Mouse (Mus musculus) lung, postnatal 36 days (tissue): ENCODE results near the gene Cfap99.

Experiments
- DNase-seq: peaks from one replicate; pipeline ENCODE4 v3.0.0; 2022; ENCODE audit warnings: mixed read lengths

Cfap99 gene

DNA sequence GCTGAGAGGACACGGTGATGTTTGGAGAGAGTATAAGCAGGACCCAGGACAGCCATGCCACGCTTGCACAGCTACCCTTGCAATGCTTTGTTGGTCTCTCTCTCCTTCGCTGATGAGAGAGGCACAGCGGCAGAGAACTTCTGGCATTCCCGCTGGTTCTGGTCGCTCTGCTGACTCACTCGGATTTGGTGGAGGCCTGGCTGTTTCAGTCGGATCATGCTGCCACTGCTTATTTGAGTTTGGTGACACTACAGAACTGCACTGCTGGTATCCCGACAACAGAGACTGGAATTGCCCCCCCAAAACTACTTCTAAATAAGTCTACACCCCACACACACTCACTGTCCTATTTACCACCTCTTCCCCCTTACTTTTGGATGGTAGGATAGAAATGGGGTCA is 9.2 kb upstream of the Cfap99 start:
- DNase-seq = no peak

DNA sequence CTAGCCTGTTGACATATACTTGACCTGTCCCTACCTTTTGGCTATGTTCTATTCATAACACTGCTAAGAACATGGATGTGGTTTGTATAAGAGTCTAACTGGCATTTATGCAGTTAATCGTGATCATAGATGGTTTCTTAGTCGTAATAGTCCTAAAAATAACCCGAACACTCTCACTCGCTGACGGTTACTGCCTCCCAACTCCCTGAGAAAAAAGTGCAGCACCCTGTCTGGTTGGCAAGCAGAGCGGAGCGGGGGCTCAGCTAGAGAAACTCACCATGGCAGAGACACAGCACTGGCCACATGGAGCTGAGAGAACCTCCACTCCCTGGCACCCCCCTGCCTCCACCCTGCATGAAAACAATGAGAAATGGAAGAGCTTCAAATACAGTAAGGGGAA is 7.4 kb upstream of the Cfap99 start:
- no peak for DNase-seq

DNA sequence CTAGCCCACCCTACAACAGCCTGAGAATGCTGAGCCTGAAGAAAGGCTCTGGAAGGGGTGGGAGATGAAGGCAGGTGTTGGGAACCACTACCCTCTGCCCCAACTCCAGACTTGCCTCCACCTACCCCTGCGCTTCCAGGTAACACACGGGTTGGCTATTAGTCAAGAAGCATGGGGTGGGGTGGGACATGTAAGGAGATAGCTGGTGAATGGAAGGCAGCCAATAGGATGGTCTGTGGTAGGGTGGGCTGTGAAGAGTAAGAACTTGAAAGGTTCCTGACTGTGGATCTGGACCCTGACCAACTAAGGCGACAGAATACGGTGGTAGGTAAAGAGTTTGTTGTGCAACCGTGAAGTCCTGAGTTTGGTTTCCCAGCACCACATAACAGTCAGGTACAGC is 5.0 kb upstream of the Cfap99 start:
- no peak for DNase-seq

DNA sequence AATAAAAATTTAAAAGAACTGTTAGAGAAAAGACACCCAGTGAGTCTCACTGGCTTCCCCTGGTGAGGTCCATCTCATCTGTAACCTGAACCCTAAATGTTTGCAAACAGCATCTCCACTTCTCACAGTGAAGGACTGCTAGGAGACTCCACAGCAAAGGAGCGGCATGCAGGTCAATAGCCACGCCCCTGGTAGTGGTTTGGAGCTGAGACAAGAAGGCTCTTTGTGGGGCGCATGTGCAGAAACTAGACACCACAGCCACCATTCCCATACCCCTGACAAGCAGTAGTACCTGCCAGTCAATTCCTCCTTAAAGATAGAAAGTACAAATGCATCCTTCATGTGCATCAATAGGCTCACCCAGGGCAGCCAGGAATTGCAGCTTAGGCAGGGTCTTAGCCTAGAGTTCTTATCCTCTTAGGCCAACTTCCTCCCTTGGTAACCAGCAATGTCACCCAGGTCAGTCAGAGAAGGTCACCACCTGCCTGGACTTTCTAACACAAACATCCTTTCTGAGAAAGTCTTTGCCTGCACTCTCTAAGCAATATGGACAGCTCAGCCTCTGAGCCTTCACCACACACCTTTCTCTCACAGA is 4.1 kb upstream of the Cfap99 start:
- DNase-seq = peak; percentile 14

DNA sequence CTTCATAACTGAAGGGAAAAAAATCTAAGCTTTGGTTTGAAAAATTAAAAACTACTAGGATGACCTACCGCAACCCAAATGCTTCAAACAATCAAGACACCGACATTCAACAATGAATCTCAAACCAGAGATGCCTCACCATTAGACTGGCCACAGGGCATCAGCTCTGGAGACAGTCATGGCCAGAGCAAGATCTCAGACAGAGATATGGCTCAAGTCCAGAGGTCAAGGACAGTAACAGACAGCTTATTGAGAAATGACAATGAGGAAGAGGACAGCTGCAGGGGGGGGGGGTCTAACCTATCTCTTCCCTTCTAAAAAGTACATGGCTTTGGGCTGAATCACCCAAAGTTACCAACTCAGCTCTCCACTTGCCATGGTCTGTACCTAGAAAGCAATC is 3.1 kb upstream of the Cfap99 start:
- no peak for DNase-seq

DNA sequence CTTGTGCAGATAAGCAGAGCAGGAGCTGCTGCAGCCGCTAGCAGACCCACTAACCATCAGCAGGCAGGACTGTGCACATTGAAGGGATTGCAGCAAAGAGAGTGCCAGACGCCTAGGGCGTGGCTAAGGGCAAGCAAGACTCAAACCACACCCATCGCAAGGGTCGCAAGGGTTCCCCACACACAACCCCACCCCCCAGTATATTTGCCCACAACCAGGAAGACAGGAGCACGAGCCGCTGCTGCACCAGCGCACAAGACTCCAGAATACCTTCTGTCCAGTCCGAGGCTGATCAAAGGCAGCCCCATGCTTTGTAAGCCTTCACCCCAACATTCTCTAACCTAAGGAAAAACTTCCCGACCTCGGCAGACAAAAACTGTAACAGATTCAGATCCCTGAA is 1.9 kb upstream of the Cfap99 start:
- DNase-seq = no peak

DNA sequence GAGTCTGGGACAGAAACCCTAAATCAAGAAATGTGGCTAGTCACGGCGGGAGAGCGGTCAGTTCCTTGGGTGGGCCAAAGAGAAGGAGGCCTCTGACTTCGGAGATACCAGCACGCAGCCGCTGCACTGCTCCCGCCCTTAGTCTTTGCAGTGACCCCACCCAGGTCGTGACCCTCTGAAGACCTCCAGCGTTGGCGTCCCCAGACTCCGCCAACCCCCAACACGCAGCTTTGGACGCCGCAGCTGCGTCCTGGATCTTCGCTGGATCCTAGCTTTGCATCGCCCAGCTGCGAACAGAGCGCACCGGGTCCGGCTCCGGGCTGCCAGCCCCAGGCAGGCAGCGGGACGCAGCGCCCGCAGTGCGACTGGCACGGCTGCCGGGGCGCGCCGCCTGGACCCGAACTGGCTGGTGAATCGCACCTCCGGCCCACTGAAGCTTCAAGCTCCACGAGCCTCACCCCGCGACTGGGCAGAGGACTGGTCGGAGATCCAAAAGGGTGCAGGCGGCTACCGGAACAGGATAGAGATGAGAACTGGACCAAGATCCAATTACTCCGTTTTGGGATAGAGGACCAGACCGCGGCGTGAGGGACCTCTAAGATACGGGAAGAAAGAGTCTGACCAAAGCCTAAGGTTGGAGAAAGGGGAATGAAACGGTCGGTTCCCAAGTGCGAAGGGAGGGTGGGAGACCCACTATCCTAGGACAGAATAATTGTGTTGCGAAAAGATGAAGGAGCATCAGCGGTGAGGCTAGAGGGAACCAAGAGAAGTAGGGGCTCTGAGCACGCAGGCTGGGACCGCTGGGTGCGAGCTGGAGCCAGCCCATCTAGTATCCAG is 1.2 kb upstream of the Cfap99 start:
- no peak for DNase-seq

DNA sequence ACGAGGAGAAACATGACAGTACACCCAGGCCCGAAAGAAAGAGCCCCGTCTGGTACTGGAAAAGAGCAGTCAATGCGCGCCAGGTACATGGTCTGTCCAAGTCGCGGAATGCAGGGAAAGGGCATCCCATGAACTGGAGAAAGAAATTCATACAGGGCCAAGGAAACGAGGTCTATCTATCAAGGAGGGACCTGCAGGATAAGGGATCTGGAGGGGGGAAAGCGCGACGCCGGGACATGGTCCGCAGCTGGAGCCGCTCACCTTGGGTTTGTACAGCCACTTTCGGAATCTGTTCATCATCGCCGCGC is 608 bp upstream of the Cfap99 start:
- DNase-seq = no peak

DNA sequence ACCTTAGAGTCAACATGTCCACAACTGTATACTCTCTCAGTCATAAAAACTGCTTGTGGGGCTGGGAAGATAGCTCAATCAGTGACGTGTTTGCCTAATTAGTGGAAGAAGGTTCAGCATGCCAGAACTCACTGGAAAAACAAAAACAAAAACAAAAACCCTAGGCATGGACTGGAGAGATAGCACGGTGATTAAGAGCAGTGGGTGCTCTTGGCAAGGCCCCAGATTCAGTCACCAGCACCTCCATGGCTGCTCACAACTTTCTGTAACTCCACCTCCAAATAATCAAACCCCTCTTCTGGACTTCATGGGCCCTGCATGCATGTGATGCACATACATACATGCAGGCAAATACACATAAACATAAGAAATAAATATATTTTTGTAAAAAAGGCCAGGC is 886 bp downstream of the Cfap99 start:
- no peak for DNase-seq

DNA sequence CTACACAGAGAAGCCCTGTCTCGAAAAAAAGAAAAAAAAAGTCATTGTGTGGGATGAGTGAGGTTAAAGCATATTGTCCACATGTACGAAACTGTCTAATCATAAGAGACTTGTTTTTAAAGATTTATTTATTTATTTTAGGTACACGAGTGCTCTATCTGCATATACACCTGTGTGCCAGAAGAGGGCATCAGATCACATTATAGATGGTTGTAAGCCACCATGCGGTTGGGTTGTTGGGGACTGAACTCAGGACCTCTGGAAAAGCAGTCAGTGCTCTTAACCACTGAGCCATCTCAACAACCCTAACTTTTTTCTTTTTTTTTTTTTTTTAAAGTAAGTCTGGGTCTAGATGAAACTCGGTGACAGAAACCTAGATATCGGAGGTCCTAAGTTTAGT is 5.0 kb downstream of the Cfap99 start:
- DNase-seq = no peak

DNA sequence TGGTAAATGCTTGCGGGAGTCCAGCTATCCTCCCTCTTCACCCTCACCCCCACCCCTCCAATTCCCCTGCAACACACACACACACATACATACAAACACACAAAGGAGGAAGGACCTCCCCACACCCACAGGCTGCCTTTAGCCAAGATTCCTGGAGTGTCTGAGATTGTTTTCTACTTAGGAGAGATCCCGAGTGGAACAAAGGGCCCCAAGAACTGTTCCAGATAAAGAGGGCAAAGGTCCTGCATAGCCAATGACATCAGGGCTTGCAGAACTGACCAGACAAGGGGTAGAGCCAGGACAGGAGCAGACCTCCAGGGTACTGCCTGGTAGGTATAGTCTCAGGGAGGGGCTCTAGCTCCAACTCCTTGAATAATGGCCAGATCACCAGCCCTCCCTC is 6.3 kb downstream of the Cfap99 start:
- peak; percentile 29 for DNase-seq

DNA sequence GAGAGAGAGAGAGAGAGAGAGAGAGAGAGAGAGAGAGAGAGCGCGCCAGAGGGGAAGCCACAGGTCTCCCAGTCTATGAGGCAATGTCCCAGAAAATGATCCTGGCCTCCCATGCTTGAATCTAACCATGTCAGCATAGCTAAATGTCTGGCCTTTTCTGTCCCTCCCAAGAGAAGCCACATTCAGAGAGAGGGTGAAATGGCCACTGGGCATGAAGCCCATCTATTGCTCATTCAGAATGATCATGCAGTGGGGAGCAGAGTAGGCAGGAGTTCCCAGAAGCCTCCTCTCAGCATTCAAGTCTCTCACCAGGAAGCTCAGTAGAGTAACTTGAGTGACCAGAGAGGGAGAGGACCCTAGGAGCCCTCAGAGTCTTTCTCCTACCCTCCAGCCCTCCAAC is 6.7 kb downstream of the Cfap99 start:
- DNase-seq = no peak

DNA sequence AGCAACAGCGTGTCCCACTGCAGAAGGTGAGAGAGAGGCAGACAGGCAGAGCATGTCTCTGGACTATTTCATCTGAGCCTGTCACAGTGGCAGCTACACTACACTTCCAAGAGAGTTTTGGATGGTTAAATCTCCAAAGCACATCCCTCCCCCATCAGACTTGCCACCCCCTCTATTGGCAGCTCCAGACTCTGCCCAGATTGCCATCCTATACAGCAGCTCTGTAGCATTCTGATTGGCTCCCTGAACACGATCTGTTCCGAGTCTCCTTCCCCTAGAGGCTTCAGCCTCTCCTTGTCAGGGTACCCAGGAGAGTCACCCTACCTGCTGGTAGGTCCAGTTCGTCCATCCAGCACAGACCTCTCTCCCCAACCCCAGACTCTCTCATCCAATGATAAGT is 9.7 kb downstream of the Cfap99 start:
- DNase-seq = no peak

DNA sequence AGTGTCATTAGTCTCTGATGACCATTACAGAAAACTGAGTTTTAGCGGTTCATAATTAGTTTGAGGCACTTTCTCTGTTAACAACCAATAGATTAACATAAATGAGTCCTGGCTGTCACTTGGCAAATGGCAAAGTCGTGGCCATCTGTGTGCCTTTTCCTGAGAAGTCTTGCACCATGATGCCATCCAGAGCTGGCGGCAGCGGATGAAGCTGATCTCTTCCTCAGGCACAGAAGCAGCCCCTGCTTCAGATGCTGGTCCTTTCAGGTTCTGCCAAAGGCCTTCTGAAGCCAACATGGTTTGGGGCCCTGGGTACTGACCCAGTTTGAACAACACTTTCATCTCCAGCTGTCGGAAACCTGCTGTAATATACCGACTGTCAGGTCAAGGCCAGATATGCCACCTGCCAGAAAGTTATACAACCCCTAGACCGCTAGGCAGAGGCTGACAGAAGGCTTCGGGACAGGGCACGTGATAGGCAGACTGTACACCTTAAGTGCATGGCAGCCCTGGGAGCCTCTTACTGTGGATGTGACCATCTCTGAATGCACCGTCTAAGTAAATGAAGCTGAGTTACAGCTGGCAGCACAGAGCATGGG is 10.6 kb downstream of the Cfap99 start:
- no peak for DNase-seq

DNA sequence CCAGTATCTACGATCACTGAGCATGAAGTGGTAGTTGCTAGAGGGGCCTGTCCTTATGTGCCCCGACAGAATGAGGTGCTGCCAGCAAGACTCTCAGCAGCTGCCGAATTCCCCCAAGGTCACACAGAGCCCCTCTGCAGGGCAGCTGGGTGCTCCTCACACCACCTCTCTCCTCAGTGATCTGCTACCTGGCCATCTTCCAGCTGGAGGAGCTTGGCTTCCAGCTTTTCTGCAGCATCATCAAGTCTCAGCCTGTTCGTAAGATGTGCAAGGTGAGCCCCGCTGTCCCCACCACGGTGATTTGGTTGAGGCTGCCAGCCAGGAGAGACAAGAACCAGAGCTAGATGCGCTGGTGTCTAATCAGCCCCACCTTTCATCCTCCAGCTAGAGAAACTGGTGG is 14.0 kb downstream of the Cfap99 start:
- no peak for DNase-seq

DNA sequence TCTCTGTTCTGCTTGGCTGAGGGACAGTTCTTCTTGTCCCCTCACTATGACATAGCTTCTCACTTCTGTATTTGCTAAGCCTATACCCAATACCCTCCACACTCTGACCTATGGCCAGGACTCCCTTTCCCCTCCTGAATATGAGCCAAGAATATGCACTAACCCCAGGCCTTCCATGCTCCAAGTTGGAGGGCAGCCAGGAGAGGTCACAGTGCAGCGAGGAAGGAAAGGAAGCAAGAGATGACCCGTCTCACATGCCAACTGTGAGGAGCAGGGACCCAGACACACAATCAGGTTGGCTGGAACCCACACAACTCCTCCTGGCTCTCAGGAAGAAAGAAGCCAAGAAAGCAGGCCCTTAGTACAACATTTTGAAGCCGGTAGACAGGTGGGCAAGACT is 20.6 kb downstream of the Cfap99 start:
- DNase-seq = no peak

DNA sequence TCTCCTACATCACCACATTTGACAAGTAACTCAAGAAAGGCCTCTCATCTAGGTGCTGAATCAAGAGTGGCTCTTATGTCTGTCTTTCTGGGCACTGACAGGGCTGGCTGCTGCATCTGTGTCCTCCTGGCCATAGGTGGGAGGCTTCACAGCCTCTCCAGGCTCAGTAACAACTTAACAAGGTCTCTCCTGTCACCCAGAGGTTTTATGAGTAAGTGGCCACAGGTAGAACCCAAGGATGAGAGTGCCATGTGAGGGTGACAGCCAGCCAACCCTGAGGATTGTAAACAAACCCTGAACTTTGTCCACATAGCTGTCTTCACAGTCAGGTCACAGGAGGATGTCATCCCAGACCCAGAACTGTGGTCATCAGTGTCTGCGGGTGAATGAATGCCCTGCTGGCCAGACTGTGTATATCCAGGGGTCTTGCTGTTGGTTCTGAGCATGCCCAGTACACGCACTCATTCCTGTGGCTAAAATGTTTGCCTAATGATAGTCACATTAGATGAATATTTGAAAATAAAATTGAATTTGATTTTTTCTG is 31.2 kb downstream of the Cfap99 start:
- DNase-seq = no peak

DNA sequence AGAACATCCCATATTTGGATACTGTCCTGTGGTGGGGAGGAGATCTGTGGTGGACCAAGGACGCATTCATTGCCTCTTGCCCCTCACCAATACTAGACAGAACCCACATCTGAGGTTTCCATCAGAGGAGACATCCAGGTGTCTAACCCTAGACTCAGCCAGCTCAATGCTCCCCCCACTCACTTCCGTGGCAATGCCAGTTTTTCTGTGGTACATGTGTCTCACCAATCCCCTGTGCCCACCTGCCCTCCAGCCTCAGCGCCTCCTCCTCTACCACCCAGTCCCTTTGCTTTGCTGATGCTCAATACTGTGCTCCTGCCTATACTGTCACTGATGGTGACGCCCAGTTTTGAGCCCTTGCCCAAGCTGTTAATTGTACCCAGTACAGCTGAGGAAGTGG is 32.8 kb downstream of the Cfap99 start:
- DNase-seq = no peak

DNA sequence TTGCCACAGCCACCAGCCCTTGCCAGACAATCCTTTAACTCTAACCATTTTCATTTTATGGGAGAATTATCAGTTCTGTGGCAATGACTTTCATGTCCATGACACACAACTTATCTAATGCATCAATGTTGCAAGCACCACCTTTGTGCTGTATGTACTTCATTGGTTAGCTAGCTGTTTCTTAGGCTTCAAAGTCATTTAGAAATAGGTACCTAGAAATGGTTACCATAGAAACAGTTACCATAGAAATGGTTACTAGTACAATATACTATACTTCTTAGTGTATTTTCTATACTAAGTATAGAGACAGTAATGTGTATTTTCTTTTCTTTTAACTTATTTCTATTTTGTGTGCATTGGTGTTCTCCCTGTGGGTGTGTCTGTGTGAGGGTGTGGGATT is 36.9 kb downstream of the Cfap99 start:
- no peak for DNase-seq

DNA sequence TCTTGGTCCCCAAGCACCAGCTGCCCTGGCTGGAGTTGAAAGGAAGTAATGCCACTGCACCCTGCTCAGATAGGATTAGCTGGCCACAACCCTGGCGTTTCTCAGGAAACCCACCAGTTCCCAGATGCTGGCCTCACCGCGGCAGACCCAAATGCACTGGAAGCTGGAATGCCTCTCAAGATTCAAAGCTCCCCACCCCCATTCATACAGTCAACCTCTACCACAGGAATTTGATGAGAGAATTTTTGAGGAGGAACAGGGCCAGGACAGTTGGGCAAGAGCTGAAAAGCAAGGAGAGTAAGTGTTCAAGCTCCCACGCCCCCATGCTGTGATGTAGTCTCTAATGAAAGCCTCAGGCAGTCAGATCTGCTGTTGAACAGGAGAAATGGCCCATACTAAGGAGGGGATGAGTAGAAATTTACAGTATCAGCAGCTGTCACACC is 37.9 kb downstream of the Cfap99 start:
- DNase-seq = peak; percentile 44

DNA sequence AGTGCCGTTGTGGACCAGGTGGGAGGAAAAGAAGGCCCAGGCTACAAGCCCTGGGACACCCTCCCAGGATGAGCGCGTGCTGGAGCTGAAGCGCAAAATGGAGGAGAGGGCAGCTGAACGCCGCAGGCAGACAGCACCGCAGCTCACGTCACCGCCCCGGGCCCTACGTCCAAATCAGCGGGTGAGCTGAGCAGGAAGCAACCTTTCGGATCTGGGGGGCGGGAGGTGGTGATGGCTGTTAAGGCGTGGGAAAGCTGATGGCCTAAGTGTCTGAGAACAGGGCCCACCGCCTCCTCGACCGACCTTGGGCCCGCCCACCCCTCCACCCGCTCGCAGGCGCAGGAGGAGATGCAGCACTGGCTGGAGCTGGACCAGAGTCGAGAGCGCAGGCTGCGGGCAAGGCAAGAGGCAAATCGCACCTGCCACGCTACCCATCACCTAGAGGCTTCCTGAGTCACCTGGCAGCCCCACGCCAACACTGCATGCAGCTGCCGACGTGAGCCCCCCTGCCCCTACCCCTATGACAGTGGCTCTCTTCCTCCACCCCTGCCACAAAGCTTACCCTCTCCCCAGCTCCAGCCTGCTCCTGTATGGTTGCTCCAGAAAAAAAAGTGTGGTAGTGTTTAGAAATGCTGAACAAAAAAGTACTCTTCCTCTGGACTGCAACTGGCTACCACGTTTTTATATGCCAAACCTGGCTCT is 38.6 kb downstream of the Cfap99 start:
- DNase-seq = peak; percentile 12

DNA sequence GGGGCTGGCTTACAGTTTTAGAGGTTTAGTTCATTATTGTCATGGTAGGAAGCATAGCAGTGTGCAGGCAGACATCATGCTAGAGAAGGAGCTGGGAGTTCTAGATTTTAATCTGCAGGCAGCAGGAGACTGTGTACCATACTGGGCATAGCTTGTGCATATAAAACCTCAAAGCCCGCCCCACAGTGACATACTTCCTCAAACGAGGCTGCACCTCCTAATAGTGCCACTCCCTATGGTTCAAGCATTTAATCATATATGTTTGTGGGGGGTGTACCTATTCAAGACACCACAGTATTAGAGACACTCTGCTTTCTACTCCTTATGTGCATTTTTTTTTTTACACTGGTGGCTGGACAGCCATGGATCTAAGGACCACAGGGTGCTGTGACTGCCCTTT is 41.7 kb downstream of the Cfap99 start:
- DNase-seq = no peak

DNA sequence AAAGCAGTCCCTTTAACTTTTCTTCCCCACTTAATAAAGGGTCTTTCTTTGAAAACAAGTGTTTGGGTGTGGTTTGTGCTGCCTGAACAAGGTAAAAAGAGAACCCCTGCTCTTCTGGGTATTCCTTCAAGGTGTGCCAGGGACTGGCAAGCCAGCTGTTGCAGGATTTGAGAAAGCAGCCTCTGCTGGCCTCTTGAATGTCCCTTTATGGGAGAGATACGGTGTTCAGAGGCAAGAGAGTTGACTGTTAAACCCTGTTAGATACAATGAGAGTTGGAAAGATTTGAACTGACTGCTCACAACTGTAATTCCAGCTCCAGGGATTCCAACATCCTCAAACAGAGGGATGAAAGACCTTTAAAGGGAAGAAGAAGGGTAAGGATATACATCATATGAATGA is 45.7 kb downstream of the Cfap99 start:
- no peak for DNase-seq
